In the genomic region with DNA sequence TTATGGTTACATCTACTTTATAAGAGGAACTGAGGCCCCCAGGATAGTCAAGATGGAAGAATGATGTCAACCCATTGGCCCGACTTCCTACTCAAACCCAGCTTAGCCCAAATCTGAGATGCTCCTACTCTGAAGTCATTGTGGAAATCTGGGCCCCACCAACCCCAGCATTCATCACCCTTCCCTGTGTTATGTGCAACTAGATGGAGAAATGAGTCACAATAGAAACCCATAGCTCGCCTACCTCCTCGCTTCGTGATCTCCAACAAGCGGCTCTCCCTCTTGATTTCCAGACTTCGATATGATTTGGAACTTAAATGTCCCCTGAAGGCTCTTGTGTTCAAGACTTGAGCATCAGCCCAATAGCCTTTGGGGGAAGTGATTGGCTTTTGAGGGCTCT, we compare ENCODE assay signal across 28 mouse cellular contexts.
"Had no signal": no experiment of that assay in that cellular context is flagged by ENCODE, and none has a peak within 500 bp of the region (broad histone marks: within the 10 kb centered on the region; RNA-seq: fewer than 3 reads in every experiment).

No protein-coding gene starts in this region.

- H3K4me3 ChIP-seq: embryonic facial prominence, embryonic 10.5 days; embryonic facial prominence, embryonic 12.5 days; embryonic facial prominence, embryonic 13.5 days; embryonic facial prominence, embryonic 15.5 days; erythroblast, embryonic 14.5 days; forebrain, embryonic 10.5 days; forebrain, embryonic 12.5 days; forebrain, embryonic 13.5 days; forebrain, embryonic 15.5 days; gastrocnemius, adult 2 months; heart, adult 2 months had no signal

- DNase-seq: cerebellum, adult 8-10 months; cerebellum, adult 9-10 months; cerebellum, adult 9-11 months; cerebellum, postnatal 10 days; cerebellum, postnatal 14 days; cerebellum, postnatal 25 days; cerebellum, postnatal 36 days; embryo, embryonic 11 days; forebrain, postnatal 0 days; gastrocnemius, adult 2 months; gastrocnemius, postnatal 10 days; gastrocnemius, postnatal 14 days; gastrocnemius, postnatal 25 days; gastrocnemius, postnatal 36 days; heart, adult 11 months; heart, adult 18-20 months; heart, adult 2 months had no signal

- H3K27ac ChIP-seq: embryonic facial prominence, embryonic 10.5 days; embryonic facial prominence, embryonic 12.5 days; embryonic facial prominence, embryonic 13.5 days; embryonic facial prominence, embryonic 15.5 days; forebrain, embryonic 10.5 days; forebrain, embryonic 12.5 days; forebrain, embryonic 13.5 days; forebrain, embryonic 15.5 days; gastrocnemius, adult 2 months; heart, adult 2 months had no signal

- ATAC-seq: forebrain, embryonic 13.5 days; forebrain, embryonic 14.5 days; forebrain, embryonic 15.5 days; forebrain, embryonic 16.5 days; forebrain, postnatal 0 days had no signal

- H3K4me1 ChIP-seq: embryonic facial prominence, embryonic 12.5 days; embryonic facial prominence, embryonic 13.5 days; embryonic facial prominence, embryonic 15.5 days; forebrain, embryonic 12.5 days; forebrain, embryonic 13.5 days; forebrain, embryonic 15.5 days had no signal
